Mouse (Mus musculus) embryo, embryonic 10 days (tissue): ENCODE data around the gene Entpd7.

ENCODE experiments used
- DNase-seq: peaks from one replicate; pipeline ENCODE4 v3.0.0-alpha.2; 2015; ENCODE audit warnings: low spot score

Entpd7 gene

GRCm38 (mm10) chr19:43689419-43690246 is at the start of gene Entpd7:
TSS of gene Entpd7 (plus strand) at chr19:43689672.
- peak; percentile 95 for DNase-seq

GRCm38 (mm10) chr19:43641833-43642232 is 47.6 kb upstream of the Entpd7 start:
- no peak for DNase-seq

- DNase-seq = no peak
Measured at GRCm38 (mm10) chr19:43642843-43643242, 46.6 kb upstream of the Entpd7 start.

GRCm38 (mm10) chr19:43645508-43645907 is 44.0 kb upstream of the Entpd7 start:
- no peak for DNase-seq

GRCm38 (mm10) chr19:43646852-43647251 is 42.6 kb upstream of the Entpd7 start:
- no peak for DNase-seq

GRCm38 (mm10) chr19:43647261-43647660 is 42.2 kb upstream of the Entpd7 start:
- no peak for DNase-seq

- DNase-seq = no peak
Measured at GRCm38 (mm10) chr19:43648343-43648742, 41.1 kb upstream of the Entpd7 start.

GRCm38 (mm10) chr19:43651241-43651785 is 38.2 kb upstream of the Entpd7 start:
- DNase-seq = no peak

- DNase-seq = peak; percentile 86
Measured at GRCm38 (mm10) chr19:43655735-43656492, 33.6 kb upstream of the Entpd7 start.

- no peak for DNase-seq
Measured at GRCm38 (mm10) chr19:43659632-43660031, 29.8 kb upstream of the Entpd7 start.

GRCm38 (mm10) chr19:43660774-43661173 is 28.7 kb upstream of the Entpd7 start:
- no peak for DNase-seq

GRCm38 (mm10) chr19:43662176-43662967 is 27.1 kb upstream of the Entpd7 start:
- peak; percentile 75 for DNase-seq

- DNase-seq = no peak
Measured at GRCm38 (mm10) chr19:43663471-43663870, 26.0 kb upstream of the Entpd7 start.

GRCm38 (mm10) chr19:43665441-43666048 is 23.9 kb upstream of the Entpd7 start:
- peak; percentile 75 for DNase-seq

GRCm38 (mm10) chr19:43666661-43667429 is 22.6 kb upstream of the Entpd7 start:
- no peak for DNase-seq

GRCm38 (mm10) chr19:43667430-43667809 is 22.1 kb upstream of the Entpd7 start:
- DNase-seq = no peak

GRCm38 (mm10) chr19:43669136-43669759 is 20.2 kb upstream of the Entpd7 start:
- no peak for DNase-seq

- DNase-seq = no peak
Measured at GRCm38 (mm10) chr19:43671054-43671453, 18.4 kb upstream of the Entpd7 start.

- DNase-seq = no peak
Measured at GRCm38 (mm10) chr19:43673513-43674315, 15.8 kb upstream of the Entpd7 start.

- DNase-seq = peak; percentile 42
Measured at GRCm38 (mm10) chr19:43674316-43674689, 15.2 kb upstream of the Entpd7 start.
